Mouse (Mus musculus) cerebellum, adult 8-10 months (tissue): ENCODE data around the gene H2-M10.4.
A peak's percentile ranks its signal among the peaks of the same experiment; 100 is the strongest.
"Not testable (repeated sequence)": the region's sequence is repeated elsewhere in the genome, so short reads cannot be mapped to it uniquely, and the experiment has no call there.

Experiments used
- DNase-seq: peaks from one replicate; pipeline ENCODE4 v3.0.0; 2022

Gene H2-M10.4

GRCm38 (mm10) chr17:36462234-36462633 is at the start of gene H2-M10.4:
TSS of gene H2-M10.4 (minus strand) at chr17:36462334.
- DNase-seq, result no peak

GRCm38 (mm10) chr17:36503910-36504309 is 41.8 kb upstream of the H2-M10.4 start:
- no peak for DNase-seq

GRCm38 (mm10) chr17:36500435-36500834 is 38.3 kb upstream of the H2-M10.4 start:
- DNase-seq, result no peak

- DNase-seq, result not testable (repeated sequence)
Measured at GRCm38 (mm10) chr17:36488181-36488580, 26.0 kb upstream of the H2-M10.4 start.

GRCm38 (mm10) chr17:36486687-36487230 is 24.6 kb upstream of the H2-M10.4 start:
- DNase-seq, result no peak

- no peak for DNase-seq
Measured at GRCm38 (mm10) chr17:36483865-36484264, 21.7 kb upstream of the H2-M10.4 start.

GRCm38 (mm10) chr17:36456260-36456659 is 5.9 kb downstream of the H2-M10.4 start:
- no peak for DNase-seq

- DNase-seq, result no peak
Measured at GRCm38 (mm10) chr17:36431411-36431810, 30.7 kb downstream of the H2-M10.4 start.

- DNase-seq, result peak; percentile 23
Measured at GRCm38 (mm10) chr17:36418091-36418754, 43.9 kb downstream of the H2-M10.4 start.

- no peak for DNase-seq
Measured at GRCm38 (mm10) chr17:36417416-36417815, 44.7 kb downstream of the H2-M10.4 start.

GRCm38 (mm10) chr17:36415407-36415806 is 46.7 kb downstream of the H2-M10.4 start:
- DNase-seq, result no peak

- no peak for DNase-seq
Measured at GRCm38 (mm10) chr17:36414361-36414760, 47.8 kb downstream of the H2-M10.4 start.
